Mouse (Mus musculus): Measurements from ENCODE around the gene Med23.
A peak's percentile ranks its signal among the peaks of the same experiment; 100 is the strongest.

Med23 gene

GRCm38 (mm10) chr10:24869760-24870290, at the start of gene Med23:
TSS of gene Med23 (plus strand) at chr10:24869986.
- peak; percentile 90 to 93 for DNase-seq

GRCm38 (mm10) chr10:24821990-24822676, 47.7 kb upstream of the Med23 start:
- no peak for DNase-seq

GRCm38 (mm10) chr10:24822842-24823241, 46.9 kb upstream of the Med23 start:
- no peak for DNase-seq

GRCm38 (mm10) chr10:24823265-24823664, 46.5 kb upstream of the Med23 start:
- no peak for DNase-seq

GRCm38 (mm10) chr10:24823697-24824535, 45.9 kb upstream of the Med23 start:
- no peak for DNase-seq

- no peak for DNase-seq
Measured at GRCm38 (mm10) chr10:24824621-24825020, 45.2 kb upstream of the Med23 start.

GRCm38 (mm10) chr10:24825456-24826081, 44.2 kb upstream of the Med23 start:
- no peak for DNase-seq

GRCm38 (mm10) chr10:24826130-24826529, 43.7 kb upstream of the Med23 start:
- DNase-seq = no peak

GRCm38 (mm10) chr10:24828136-24828535, 41.6 kb upstream of the Med23 start:
- no peak for DNase-seq

- DNase-seq = no peak
Measured at GRCm38 (mm10) chr10:24830448-24830847, 39.3 kb upstream of the Med23 start.

- no peak for DNase-seq
Measured at GRCm38 (mm10) chr10:24831377-24832095, 38.2 kb upstream of the Med23 start.

GRCm38 (mm10) chr10:24832306-24832705, 37.5 kb upstream of the Med23 start:
- DNase-seq = no peak

- no peak for DNase-seq
Measured at GRCm38 (mm10) chr10:24834634-24835371, 35.0 kb upstream of the Med23 start.

- DNase-seq = no peak
Measured at GRCm38 (mm10) chr10:24835702-24836342, 34.0 kb upstream of the Med23 start.

GRCm38 (mm10) chr10:24836366-24837038, 33.3 kb upstream of the Med23 start:
- DNase-seq = no peak

- DNase-seq = no peak
Measured at GRCm38 (mm10) chr10:24840795-24841194, 29.0 kb upstream of the Med23 start.

- no peak for DNase-seq
Measured at GRCm38 (mm10) chr10:24841998-24842397, 27.8 kb upstream of the Med23 start.

GRCm38 (mm10) chr10:24842676-24843075, 27.1 kb upstream of the Med23 start, which contains the start of gene Enpp3:
TSS of gene Enpp3 (minus strand) at chr10:24842823.
- DNase-seq = no peak

GRCm38 (mm10) chr10:24863146-24863545, 6.6 kb upstream of the Med23 start:
- no peak for DNase-seq

- DNase-seq = no peak
Measured at GRCm38 (mm10) chr10:24864434-24864833, 5.4 kb upstream of the Med23 start.

- DNase-seq = no peak
Measured at GRCm38 (mm10) chr10:24873624-24874023, 3.8 kb downstream of the Med23 start.

All from thymus, adult 18-20 months (tissue).